Mouse (Mus musculus): ENCODE data around the gene Etv5.

DNA sequence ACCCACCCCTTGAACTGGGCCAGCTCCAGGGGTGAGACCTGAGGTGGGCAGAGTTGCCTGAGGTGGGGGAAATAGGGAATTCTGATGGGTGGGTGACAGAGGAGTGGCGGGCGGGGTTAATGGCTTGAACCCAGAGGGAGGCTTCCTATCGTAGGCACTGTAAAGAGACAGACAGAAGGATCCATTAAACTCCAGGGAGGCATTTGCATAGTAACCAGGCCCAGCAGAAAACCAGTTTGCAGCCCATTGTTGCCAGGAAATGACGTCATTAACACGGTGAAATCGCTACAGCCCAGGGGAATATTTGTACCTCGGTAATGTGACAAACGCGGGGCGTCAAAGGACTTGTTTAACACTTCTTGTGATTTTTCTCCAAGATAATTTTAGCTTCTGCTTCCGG, 27.8 kb downstream of the Etv5 start:
- TF ChIP-seq CTCF (IDR thresholded peaks at IDR 0.05; ENCODE audit: control insufficient read depth, insufficient read depth, low read length): no peak
- TF ChIP-seq POLR2A (IDR thresholded peaks at IDR 0.05; ENCODE audit: borderline replicate concordance, control insufficient read depth, low read depth, low read length): no peak
